Mouse (Mus musculus) myocyte (in vitro differentiated cells): ENCODE data around the gene Dtl. TPM values are rescaled to one million over a fixed set of nuclear protein-coding genes. Genes with fewer than 3 reads are reported as not detected.

Source experiments
- H3K27me3 ChIP-seq: one replicate; pipeline ENCODE4 v1.6.1; 2011; ENCODE audit not compliant: control insufficient read depth, insufficient read depth, insufficient read length
- H3K36me3 ChIP-seq: one replicate; pipeline ENCODE4 v1.6.1; 2011; ENCODE audit not compliant: control insufficient read depth, insufficient read depth
- H3K4me2 ChIP-seq: one replicate; pipeline ENCODE4 v1.6.1; 2011; ENCODE audit warnings: low read depth, control low read depth
- H3K4me3 ChIP-seq: one replicate; pipeline ENCODE4 v1.5.1; 2011; ENCODE audit warnings: mild to moderate bottlenecking, control low read depth, moderate library complexity
- H3K79me2 ChIP-seq: one replicate; pipeline ENCODE4 v1.6.1; 2011; ENCODE audit not compliant: control insufficient read depth, insufficient read depth
- H3ac ChIP-seq: one replicate; pipeline ENCODE4 v1.6.1; 2011; ENCODE audit not compliant: control insufficient read depth, insufficient read length
- CEBPB ChIP-seq: IDR thresholded peaks from 2 replicates; pipeline ENCODE4 v1.6.1; 2011; ENCODE audit warnings: mild to moderate bottlenecking, moderate library complexity; ENCODE audit not compliant: poor library complexity, insufficient read depth, severe bottlenecking
- E2F4 ChIP-seq: IDR thresholded peaks from one replicate; pipeline ENCODE4 v1.6.1; 2011; ENCODE audit warnings: mild to moderate bottlenecking, control low read depth, moderate library complexity; ENCODE audit not compliant: insufficient read depth
- MAX ChIP-seq: IDR thresholded peaks from one replicate; pipeline ENCODE4 v1.6.1; 2011; ENCODE audit warnings: low read depth, mild to moderate bottlenecking, control low read depth
- MYOD1 ChIP-seq, 3 experiments: IDR thresholded peaks; one replicate each; pipeline ENCODE4 v1.6.1; 2011; ENCODE audit warnings: control low read depth in 2 of 3, low read depth in 2 of 3, mild to moderate bottlenecking in 2 of 3, moderate library complexity in 1 of 3; ENCODE audit not compliant: insufficient read length in 2 of 3, control insufficient read depth in 1 of 3
- MYOG ChIP-seq, 3 experiments: IDR thresholded peaks; one replicate each; pipeline ENCODE4 v1.6.1; 2011; ENCODE audit warnings: control low read depth in 2 of 3, low read depth in 2 of 3, mild to moderate bottlenecking in 2 of 3; ENCODE audit not compliant: insufficient read length in 2 of 3, control insufficient read depth in 1 of 3, insufficient read depth in 1 of 3
- POLR2A ChIP-seq: IDR thresholded peaks from one replicate; pipeline ENCODE4 v1.6.1; 2011; ENCODE audit warnings: low read depth, mild to moderate bottlenecking, control low read depth, moderate library complexity; ENCODE audit not compliant: insufficient read length
- POLR2AphosphoS2 ChIP-seq: IDR thresholded peaks from one replicate; pipeline ENCODE4 v1.6.1; 2011; ENCODE audit warnings: low read depth, control low read depth; ENCODE audit not compliant: insufficient read length
- REST ChIP-seq: IDR thresholded peaks from one replicate; pipeline ENCODE4 v1.6.1; 2011; ENCODE audit warnings: mild to moderate bottlenecking, control low read depth, moderate library complexity; ENCODE audit not compliant: insufficient read depth, insufficient read length
- SRF ChIP-seq: IDR thresholded peaks from one replicate; pipeline ENCODE4 v1.6.1; 2011; ENCODE audit warnings: low read depth; ENCODE audit not compliant: control insufficient read depth, insufficient read length
- TCF12 ChIP-seq: IDR thresholded peaks from one replicate; pipeline ENCODE4 v1.6.1; 2011; ENCODE audit warnings: mild to moderate bottlenecking, control low read depth; ENCODE audit not compliant: poor library complexity, insufficient read depth, severe bottlenecking
- TCF3 ChIP-seq: IDR thresholded peaks from one replicate; pipeline ENCODE4 v1.6.1; 2011; ENCODE audit warnings: low read depth, control low read depth; ENCODE audit not compliant: insufficient read length
- USF1 ChIP-seq: IDR thresholded peaks from one replicate; pipeline ENCODE4 v1.6.1; 2011; ENCODE audit warnings: low read depth, mild to moderate bottlenecking, control low read depth, moderate library complexity
- polyA plus RNA-seq: library from polyadenylated mRNA; unstranded; fragments of >200 nt; fragmentation: generic; extraction: Trizol; gene quantifications from one replicate; pipeline ENCODE4 v1.2.1, GENCODE M21; 2012; ENCODE audit warnings: missing spikeins

Gene Dtl
- polyA plus RNA-seq = 1.2 TPM

GRCm38 (mm10) chr1:191575458-191576247 lies at the start of gene Dtl, which contains the start of gene Ints7:
Gene Dtl (minus strand): TSS chr1:191575544.
Gene Ints7 (plus strand): TSS chr1:191575636.
- Histone ChIP-seq H3K4me3 (peak within 1 kb of the TSS; percentile 83), H3K79me2 (peaks cover 86% of the 10 kb centered on the region), H3ac (peak within 1 kb of the TSS; percentile 39), H3K27me3 (no peaks in the 10 kb centered on the region), H3K36me3 (peaks cover under 1% of the 10 kb centered on the region), H3K4me2 (peak within 1 kb of the TSS; percentile 84)
- peak; percentile 52 for TF ChIP-seq POLR2AphosphoS2
- TF ChIP-seq MAX = peak; percentile 11
- peak; percentile 62 for TF ChIP-seq POLR2A
- TF ChIP-seq MYOD1 (IDR thresholded peaks at IDR 0.05; ENCODE audit: control insufficient read depth in 1 of 3, insufficient read length in 2 of 3, low read depth in 2 of 3) = no peak
- peak; percentile 88 for TF ChIP-seq E2F4
- TF ChIP-seq TCF12 = no peak

GRCm38 (mm10) chr1:191625026-191625425 lies 49.7 kb upstream of the Dtl start:
- Histone ChIP-seq H3K4me2 (no peak overlapping the region), H3ac (no peak overlapping the region), H3K4me3 (no peak overlapping the region), H3K27me3 (no peaks in the 10 kb centered on the region), H3K36me3 (peaks cover 12% of the 10 kb centered on the region), H3K79me2 (no peaks in the 10 kb centered on the region)
- TF ChIP-seq POLR2A = no peak
- no peak for TF ChIP-seq SRF
- TF ChIP-seq USF1 = no peak
- TF ChIP-seq MYOG (IDR thresholded peaks at IDR 0.05; ENCODE audit: control insufficient read depth in 1 of 3, insufficient read depth in 1 of 3, insufficient read length in 2 of 3, low read depth in 2 of 3) = no peak
- TF ChIP-seq REST = no peak
- no peak for TF ChIP-seq POLR2AphosphoS2
- TF ChIP-seq TCF12 = no peak
- no peak for TF ChIP-seq CEBPB
- TF ChIP-seq E2F4 = no peak
- TF ChIP-seq MAX = no peak
- no peak for TF ChIP-seq TCF3
- TF ChIP-seq MYOD1 (IDR thresholded peaks at IDR 0.05; ENCODE audit: control insufficient read depth in 1 of 3, insufficient read length in 2 of 3, low read depth in 2 of 3) = no peak

GRCm38 (mm10) chr1:191624492-191624891 lies 49.1 kb upstream of the Dtl start:
- TF ChIP-seq MYOD1 (IDR thresholded peaks at IDR 0.05; ENCODE audit: control insufficient read depth in 1 of 3, insufficient read length in 2 of 3, low read depth in 2 of 3) (no peak), POLR2AphosphoS2 (peak; percentile 44)
- H3K4me3 ChIP-seq = no peak overlapping the region
- no peak overlapping the region for H3K4me2 ChIP-seq
- H3K27me3 ChIP-seq = no peaks in the 10 kb centered on the region
- no peak overlapping the region for H3ac ChIP-seq
- H3K79me2 ChIP-seq = no peaks in the 10 kb centered on the region
- peaks cover 12% of the 10 kb centered on the region for H3K36me3 ChIP-seq

GRCm38 (mm10) chr1:191622801-191623200 lies 47.5 kb upstream of the Dtl start:
- Histone ChIP-seq H3ac (no peak overlapping the region), H3K79me2 (no peaks in the 10 kb centered on the region), H3K36me3 (peaks cover 12% of the 10 kb centered on the region), H3K27me3 (no peaks in the 10 kb centered on the region), H3K4me3 (no peak overlapping the region), H3K4me2 (no peak overlapping the region)
- peak in 1 of 3 experiments; percentile 38 for TF ChIP-seq MYOD1 (IDR thresholded peaks at IDR 0.05; ENCODE audit: control insufficient read depth in 1 of 3, insufficient read length in 2 of 3, low read depth in 2 of 3)
- peak in 1 of 3 experiments; percentile 30 for TF ChIP-seq MYOG (IDR thresholded peaks at IDR 0.05; ENCODE audit: control insufficient read depth in 1 of 3, insufficient read depth in 1 of 3, insufficient read length in 2 of 3, low read depth in 2 of 3)
- TF ChIP-seq USF1 = no peak

- Histone ChIP-seq H3K79me2 (no peaks in the 10 kb centered on the region), H3K4me3 (no peak overlapping the region), H3ac (no peak overlapping the region), H3K4me2 (no peak overlapping the region), H3K36me3 (peaks cover 19% of the 10 kb centered on the region), H3K27me3 (no peaks in the 10 kb centered on the region)
- TF ChIP-seq MYOD1 (IDR thresholded peaks at IDR 0.05; ENCODE audit: control insufficient read depth in 1 of 3, insufficient read length in 2 of 3, low read depth in 2 of 3) (no peak), MYOG (IDR thresholded peaks at IDR 0.05; ENCODE audit: control insufficient read depth in 1 of 3, insufficient read depth in 1 of 3, insufficient read length in 2 of 3, low read depth in 2 of 3) (no peak), POLR2AphosphoS2 (no peak), E2F4 (no peak), USF1 (no peak), REST (no peak), SRF (no peak), TCF12 (no peak), TCF3 (no peak), POLR2A (no peak), CEBPB (no peak)
These were observed 45.8 kb upstream of the Dtl start for GRCm38 (mm10) chr1:191621096-191621495.
